Mouse (Mus musculus): ENCODE measurements around the gene Galntl5. TPM values are rescaled to one million over a fixed set of nuclear protein-coding genes. Genes with fewer than 3 reads are reported as not detected.
"Not testable (repeated sequence)": the region's sequence is repeated elsewhere in the genome, so short reads cannot be mapped to it uniquely, and the experiment has no call there.

The Galntl5 gene
- polyA plus RNA-seq, 1 experiment: 181 TPM

DNA sequence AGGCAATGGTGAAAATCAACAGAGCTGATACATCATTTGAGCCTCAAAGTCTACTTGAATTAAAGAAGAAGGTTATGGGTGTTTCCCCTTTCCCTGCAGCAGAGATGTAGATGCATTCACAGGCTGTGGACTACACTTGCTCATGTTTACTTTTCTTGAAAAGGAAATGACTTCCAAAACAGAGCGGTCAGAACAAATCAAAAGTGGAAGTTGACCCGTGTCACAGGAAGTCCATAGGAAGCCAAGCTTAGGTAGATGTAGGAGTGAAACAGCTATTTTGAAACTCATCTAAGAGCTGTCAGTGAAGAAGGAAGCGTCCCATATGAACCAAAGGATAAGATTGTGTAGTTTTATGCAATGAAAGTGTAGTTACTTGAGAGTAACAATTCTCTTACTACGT, 14.6 kb upstream of the Galntl5 start:
- H3K4me3 ChIP-seq (ENCODE audit: control insufficient read depth, low read depth, low read length): no peak overlapping the region
- no peak overlapping the region for H3K27ac ChIP-seq (ENCODE audit: control insufficient read depth, insufficient read depth, low read depth, low read length)
- H3K27me3 ChIP-seq (ENCODE audit: control insufficient read depth, insufficient read depth, low read length): no peaks in the 10 kb centered on the region
- H3K4me1 ChIP-seq (ENCODE audit: control insufficient read depth, insufficient read depth, low read length): 0 out of 2 replicates have a peak, but pooled peaks cover 2% of the 10 kb centered on the region
- H3K36me3 ChIP-seq (ENCODE audit: control insufficient read depth, insufficient read depth, low read length): no peaks in the 10 kb centered on the region
- TF ChIP-seq CTCF (IDR thresholded peaks at IDR 0.05; ENCODE audit: control insufficient read depth, insufficient read depth, insufficient replicate concordance, low read depth, low read length) (no peak), POLR2A (IDR thresholded peaks at IDR 0.05; ENCODE audit: control insufficient read depth, low read depth, low read length) (no peak)

DNA sequence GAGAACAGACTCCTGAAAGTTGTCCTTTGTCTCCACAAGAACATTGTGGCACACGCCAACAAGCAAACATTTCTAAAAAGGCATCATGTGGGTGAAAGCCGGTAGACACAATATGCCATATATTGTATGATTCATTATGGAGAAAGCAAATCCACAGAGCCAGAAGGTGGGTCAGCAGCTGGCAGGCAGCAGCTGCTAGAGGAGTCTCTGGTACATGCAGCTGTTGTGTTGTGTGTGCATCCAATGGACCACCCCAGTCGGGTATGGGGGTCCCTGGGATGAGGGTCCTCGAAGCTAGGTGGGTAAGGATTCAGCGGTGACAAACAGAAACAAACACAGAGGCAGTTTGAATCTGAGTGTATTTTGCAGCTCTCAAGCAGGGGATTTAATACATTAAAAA, 3.3 kb upstream of the Galntl5 start:
- not testable (repeated sequence) for H3K36me3 ChIP-seq (ENCODE audit: control insufficient read depth, insufficient read depth, low read length); H3K4me1 ChIP-seq (ENCODE audit: control insufficient read depth, insufficient read depth, low read length); H3K27me3 ChIP-seq (ENCODE audit: control insufficient read depth, insufficient read depth, low read length); H3K4me3 ChIP-seq (ENCODE audit: control insufficient read depth, low read depth, low read length); H3K27ac ChIP-seq (ENCODE audit: control insufficient read depth, insufficient read depth, low read depth, low read length)

DNA sequence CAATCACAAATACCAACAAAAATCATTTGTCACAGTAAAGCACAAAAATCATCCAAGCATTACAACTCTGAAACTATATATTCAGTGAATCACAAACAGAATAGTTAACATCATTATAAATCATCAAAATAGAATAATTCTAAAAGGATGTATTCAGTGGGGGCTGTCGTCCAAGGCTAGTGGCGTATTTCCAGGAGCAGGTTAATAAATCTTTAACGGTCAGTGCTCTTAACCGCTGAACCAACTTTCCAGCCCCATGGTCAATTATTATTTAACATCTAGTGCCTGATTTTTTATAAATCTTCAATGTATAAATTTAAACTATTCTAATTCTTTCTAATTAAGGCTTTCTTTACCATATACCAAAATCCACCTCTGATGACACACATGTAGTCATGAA, 2.7 kb upstream of the Galntl5 start:
- not testable (repeated sequence) for H3K4me3 ChIP-seq (ENCODE audit: control insufficient read depth, low read depth, low read length); H3K4me1 ChIP-seq (ENCODE audit: control insufficient read depth, insufficient read depth, low read length); H3K27ac ChIP-seq (ENCODE audit: control insufficient read depth, insufficient read depth, low read depth, low read length); H3K27me3 ChIP-seq (ENCODE audit: control insufficient read depth, insufficient read depth, low read length); H3K36me3 ChIP-seq (ENCODE audit: control insufficient read depth, insufficient read depth, low read length)

- Histone ChIP-seq H3K4me3 (ENCODE audit: control insufficient read depth, low read depth, low read length) (no peak overlapping the region; the same call in 1 of the 2 replicates), H3K27ac (ENCODE audit: control insufficient read depth, insufficient read depth, low read depth, low read length) (no peak overlapping the region), H3K27me3 (ENCODE audit: control insufficient read depth, insufficient read depth, low read length) (no peaks in the 10 kb centered on the region), H3K36me3 (ENCODE audit: control insufficient read depth, insufficient read depth, low read length) (no peaks in the 10 kb centered on the region), H3K4me1 (ENCODE audit: control insufficient read depth, insufficient read depth, low read length) (no peaks in the 10 kb centered on the region)
- TF ChIP-seq POLR2A (IDR thresholded peaks at IDR 0.05; ENCODE audit: control insufficient read depth, low read depth, low read length): no peak
- no peak for TF ChIP-seq CTCF (IDR thresholded peaks at IDR 0.05; ENCODE audit: control insufficient read depth, insufficient read depth, insufficient replicate concordance, low read depth, low read length)
These were observed 2.0 kb upstream of the Galntl5 start for GRCm38 (mm10) chr5:25179284-25179683.

DNA sequence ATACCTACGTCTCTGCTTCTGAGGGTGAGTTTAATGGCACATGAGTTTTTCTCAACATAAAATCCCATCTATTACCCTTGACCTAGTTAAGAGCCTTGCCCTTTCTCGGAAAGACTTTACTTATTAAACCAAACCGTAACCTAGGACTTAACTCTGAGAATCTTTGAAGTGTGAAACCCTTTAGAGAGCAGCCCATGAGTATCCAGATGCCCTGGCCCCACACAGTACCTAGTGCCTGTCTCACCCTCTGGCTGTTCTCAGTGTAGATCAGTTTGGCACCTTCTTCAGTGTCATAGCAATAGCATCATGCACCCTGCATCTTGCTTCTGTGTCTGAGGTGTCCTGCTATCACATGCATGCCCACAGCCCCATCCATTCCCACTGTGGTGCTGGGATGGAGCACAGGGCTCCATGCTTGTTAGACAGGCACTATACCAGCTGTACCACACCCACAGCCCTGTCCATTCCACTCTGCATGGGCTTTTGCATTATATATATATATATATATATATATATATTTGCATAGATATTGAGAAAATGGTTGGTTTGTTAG, 1.2 kb upstream of the Galntl5 start:
- Histone ChIP-seq H3K27ac (ENCODE audit: control insufficient read depth, insufficient read depth, low read depth, low read length) (no peak overlapping the region), H3K4me3 (ENCODE audit: control insufficient read depth, low read depth, low read length) (peak overlapping the region; percentile 23; the same call in 1 of the 2 replicates), H3K36me3 (ENCODE audit: control insufficient read depth, insufficient read depth, low read length) (no peaks in the 10 kb centered on the region), H3K27me3 (ENCODE audit: control insufficient read depth, insufficient read depth, low read length) (no peaks in the 10 kb centered on the region), H3K4me1 (ENCODE audit: control insufficient read depth, insufficient read depth, low read length) (no peaks in the 10 kb centered on the region)
- TF ChIP-seq CTCF (IDR thresholded peaks at IDR 0.05; ENCODE audit: control insufficient read depth, insufficient read depth, insufficient replicate concordance, low read depth, low read length) (no peak), POLR2A (IDR thresholded peaks at IDR 0.05; ENCODE audit: control insufficient read depth, low read depth, low read length) (no peak)

DNA sequence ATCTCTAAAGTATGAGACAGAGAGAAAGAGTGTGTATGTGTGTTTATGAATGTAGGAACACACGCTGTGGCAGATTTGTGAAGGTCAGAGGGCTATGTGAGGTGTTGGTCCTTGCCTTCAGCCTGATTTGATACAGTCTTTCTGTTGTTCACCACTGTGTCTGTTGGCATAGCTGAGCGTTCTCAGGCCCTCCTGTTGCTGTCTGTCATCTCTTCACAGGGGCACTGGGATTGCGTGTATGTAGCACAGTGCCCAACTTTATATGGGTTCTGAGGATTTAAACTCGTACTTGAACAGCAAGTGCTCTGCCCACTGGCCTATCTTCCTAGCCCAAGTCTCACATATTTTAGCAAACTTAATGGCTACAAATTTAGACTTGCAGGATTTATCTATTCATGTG, 2.3 kb downstream of the Galntl5 start:
- TF ChIP-seq CTCF (IDR thresholded peaks at IDR 0.05; ENCODE audit: control insufficient read depth, insufficient read depth, insufficient replicate concordance, low read depth, low read length): no peak
- TF ChIP-seq POLR2A (IDR thresholded peaks at IDR 0.05; ENCODE audit: control insufficient read depth, low read depth, low read length): no peak
- H3K27ac ChIP-seq (ENCODE audit: control insufficient read depth, insufficient read depth, low read depth, low read length): no peak overlapping the region
- no peaks in the 10 kb centered on the region for H3K36me3 ChIP-seq (ENCODE audit: control insufficient read depth, insufficient read depth, low read length)
- H3K4me3 ChIP-seq (ENCODE audit: control insufficient read depth, low read depth, low read length): peak overlapping the region; percentile 70
- H3K27me3 ChIP-seq (ENCODE audit: control insufficient read depth, insufficient read depth, low read length): no peaks in the 10 kb centered on the region
- H3K4me1 ChIP-seq (ENCODE audit: control insufficient read depth, insufficient read depth, low read length): no peaks in the 10 kb centered on the region

DNA sequence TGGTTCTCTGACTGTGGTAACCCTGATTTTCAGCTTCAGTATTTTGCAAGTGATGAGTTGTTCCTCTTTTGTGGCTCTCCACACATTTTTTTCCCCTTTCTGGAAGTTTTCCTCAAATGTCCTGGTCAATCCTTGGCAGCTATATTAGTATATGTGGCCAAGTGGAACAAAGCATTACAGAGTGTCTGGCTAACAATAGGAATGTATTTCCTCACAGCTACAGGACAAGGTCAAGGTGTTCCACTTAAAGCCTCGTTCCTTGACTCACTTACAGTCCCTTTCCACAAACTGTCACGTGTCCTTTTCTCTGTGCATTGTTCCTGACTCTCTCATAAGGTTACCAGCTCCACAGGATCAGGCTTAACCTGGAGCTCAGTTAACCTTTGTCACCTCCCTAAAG, 3.3 kb downstream of the Galntl5 start:
- TF ChIP-seq CTCF (IDR thresholded peaks at IDR 0.05; ENCODE audit: control insufficient read depth, insufficient read depth, insufficient replicate concordance, low read depth, low read length): no peak
- no peak for TF ChIP-seq POLR2A (IDR thresholded peaks at IDR 0.05; ENCODE audit: control insufficient read depth, low read depth, low read length)
- Histone ChIP-seq H3K36me3 (ENCODE audit: control insufficient read depth, insufficient read depth, low read length) (no peaks in the 10 kb centered on the region), H3K27me3 (ENCODE audit: control insufficient read depth, insufficient read depth, low read length) (no peaks in the 10 kb centered on the region), H3K4me3 (ENCODE audit: control insufficient read depth, low read depth, low read length) (peak overlapping the region; percentile 52), H3K4me1 (ENCODE audit: control insufficient read depth, insufficient read depth, low read length) (no peaks in the 10 kb centered on the region), H3K27ac (ENCODE audit: control insufficient read depth, insufficient read depth, low read depth, low read length) (no peak overlapping the region)

DNA sequence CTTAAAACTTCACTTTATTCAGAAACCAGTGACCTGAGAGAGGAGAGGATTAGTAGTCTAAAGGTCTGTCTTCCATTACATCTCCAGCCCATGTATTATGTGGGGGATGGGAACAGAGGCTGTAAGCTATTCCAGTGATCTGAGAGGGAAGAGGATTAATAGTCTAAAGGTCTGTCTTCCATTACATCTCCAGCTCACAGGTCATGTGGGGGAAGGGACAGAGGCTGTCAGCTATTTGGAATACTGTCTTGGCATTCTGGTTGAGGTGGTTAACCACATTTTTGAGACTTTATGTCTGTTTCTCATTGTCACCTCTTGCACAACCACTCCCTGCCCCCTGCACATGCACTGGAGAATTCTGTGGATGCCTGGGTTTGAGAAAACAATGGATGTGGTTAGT, 6.5 kb downstream of the Galntl5 start:
- H3K27me3 ChIP-seq (ENCODE audit: control insufficient read depth, insufficient read depth, low read length): no peaks in the 10 kb centered on the region
- TF ChIP-seq POLR2A (IDR thresholded peaks at IDR 0.05; ENCODE audit: control insufficient read depth, low read depth, low read length): no peak
- no peak for TF ChIP-seq CTCF (IDR thresholded peaks at IDR 0.05; ENCODE audit: control insufficient read depth, insufficient read depth, insufficient replicate concordance, low read depth, low read length)
- no peaks in the 10 kb centered on the region for H3K36me3 ChIP-seq (ENCODE audit: control insufficient read depth, insufficient read depth, low read length)
- no peaks in the 10 kb centered on the region for H3K4me1 ChIP-seq (ENCODE audit: control insufficient read depth, insufficient read depth, low read length)
- no peak overlapping the region for H3K27ac ChIP-seq (ENCODE audit: control insufficient read depth, insufficient read depth, low read depth, low read length)
- H3K4me3 ChIP-seq (ENCODE audit: control insufficient read depth, low read depth, low read length): no peak overlapping the region

Data from testis, adult 2 months (tissue).